Mouse (Mus musculus) colon, adult 2 months (tissue): ENCODE data around the gene Hilpda. TPM values are rescaled to one million over a fixed set of nuclear protein-coding genes. Genes with fewer than 3 reads are reported as not detected.

Experiments used
- polyA plus RNA-seq: library from polyadenylated mRNA; depleted of rRNA; stranded (reverse); fragments of >200 nt; gene quantifications from 2 replicates; pipeline ENCODE4 v1.2.3, GENCODE M21; 2012; rRNA removed

The Hilpda gene
- polyA plus RNA-seq: 21.9 and 23.0 TPM in 2 replicates

GRCm38 (mm10) chr6:29272312-29273072, at the start of gene Hilpda:
Gene Hilpda (plus strand): TSS chr6:29272488.

DNA sequence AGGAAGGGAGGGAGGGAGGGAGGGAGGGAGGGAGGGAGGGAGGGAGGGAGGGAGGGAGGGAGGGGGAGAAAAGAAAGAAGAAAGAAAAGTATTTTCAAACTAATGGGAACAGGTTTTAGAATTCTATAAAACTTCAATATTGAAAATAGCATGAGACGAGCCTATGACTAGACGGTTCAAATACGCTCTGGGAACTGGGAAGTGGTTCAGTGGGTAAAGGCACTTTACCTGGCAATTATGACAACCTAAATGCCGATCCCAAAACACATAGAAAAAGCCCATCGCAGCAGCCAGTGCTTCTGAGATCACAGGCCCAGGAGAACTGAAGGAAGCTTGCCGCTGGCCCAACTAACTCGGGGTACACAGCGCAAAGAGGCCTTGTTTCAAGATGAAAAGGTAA, 7.0 kb downstream of the Hilpda start, which contains the start of gene Fam71f2:
TSS of gene Fam71f2 (plus strand) at position 301 of the 400 bp plus-strand sequence.

GRCm38 (mm10) chr6:29318879-29319278, 46.6 kb downstream of the Hilpda start, which contains the start of gene Fam71f1:
Gene Fam71f1 (plus strand): TSS chr6:29319140.

Other genes starting within 250 kb of the Hilpda start
- 0.94 and 1.3 TPM in 2 replicates for gene Lep, start 212.3 kb upstream of the Hilpda start, polyA plus RNA-seq
- 2.3 and 2.9 TPM in 2 replicates for gene Rbm28, start 107.5 kb upstream of the Hilpda start, polyA plus RNA-seq
- 0.38 and 0.94 TPM in 2 replicates for gene Prrt4, start 92.9 kb upstream of the Hilpda start, polyA plus RNA-seq
- 44.5 and 50.3 TPM in 2 replicates for gene Impdh1, start 56.1 kb upstream of the Hilpda start, polyA plus RNA-seq
- gene Fam71f2, start 7.1 kb downstream of the Hilpda start, polyA plus RNA-seq: 0.41 and 0.78 TPM in 2 replicates
- not detected in 2 replicates for gene Fam71f1, start 46.7 kb downstream of the Hilpda start, polyA plus RNA-seq
- gene Calu, start 75.6 kb downstream of the Hilpda start, polyA plus RNA-seq: 25.7 and 30.6 TPM in 2 replicates
- gene Opn1sw, start 116.0 kb downstream of the Hilpda start, polyA plus RNA-seq: 0.68 and 1.1 TPM in 2 replicates
- gene Ccdc136, start 123.8 kb downstream of the Hilpda start, polyA plus RNA-seq: 5.4 and 5.8 TPM in 2 replicates
- 25.2 and 42.0 TPM in 2 replicates for gene Flnc, start 160.8 kb downstream of the Hilpda start, polyA plus RNA-seq
- gene Atp6v1f, start 195.2 kb downstream of the Hilpda start, polyA plus RNA-seq: 194 and 270 TPM in 2 replicates
- not detected in 2 replicates for gene Atp6v1fnb, start 198.9 kb downstream of the Hilpda start, polyA plus RNA-seq
- gene Kcp, start 235.5 kb downstream of the Hilpda start, polyA plus RNA-seq: 14.1 and 15.6 TPM in 2 replicates